Mouse (Mus musculus) G1E (cell line): Measurements from ENCODE around the gene Tbx6. TPM values are rescaled to one million over a fixed set of nuclear protein-coding genes. Genes with fewer than 3 reads are reported as not detected.

Source experiments
- ATAC-seq: 2 replicates; pipeline ENCODE4 v1.8.0; 2016; ENCODE audit warnings: mild to moderate bottlenecking; ENCODE audit not compliant: insufficient number of reproducible peaks, poor library complexity, low FRiP score, severe bottlenecking; ENCODE audit errors: extremely low read depth
- DNase-seq: peaks from one replicate; pipeline ENCODE4 v3.0.0; 2012; ENCODE audit warnings: low spot score
- H3K27me3 ChIP-seq: 2 replicates; pipeline ENCODE4 v1.6.1; 2012; ENCODE audit warnings: mild to moderate bottlenecking, low read length, inconsistent platforms; ENCODE audit not compliant: insufficient read depth
- H3K36me3 ChIP-seq: replicated peaks from 2 replicates; pipeline ENCODE3; 2012; ENCODE audit warnings: mild to moderate bottlenecking, inconsistent platforms
- H3K4me1 ChIP-seq: 2 replicates; pipeline ENCODE4 v1.6.1; 2012; ENCODE audit warnings: low read depth, low read length, inconsistent platforms, mixed read lengths; ENCODE audit not compliant: insufficient read depth
- H3K4me3 ChIP-seq: 2 replicates; pipeline ENCODE4 v1.5.1; 2012; ENCODE audit warnings: low read depth, mild to moderate bottlenecking, inconsistent platforms, low read length, moderate library complexity, mixed read lengths
- H3K9me3 ChIP-seq: replicated peaks from 2 replicates; pipeline ENCODE4 v1.6.1; 2012; ENCODE audit warnings: inconsistent platforms
- CTCF ChIP-seq: IDR thresholded peaks from 2 replicates; pipeline ENCODE4 v1.5.1; 2012; ENCODE audit warnings: low read depth, low read length, inconsistent platforms, mixed read lengths
- GATA1 ChIP-seq: IDR thresholded peaks from 2 replicates; pipeline ENCODE4 v1.6.1; 2012; ENCODE audit warnings: borderline replicate concordance, low read length, inconsistent platforms, mixed read lengths
- GATA2 ChIP-seq: IDR thresholded peaks from 2 replicates; pipeline ENCODE4 v1.6.1; 2012; ENCODE audit warnings: low read depth, low read length, inconsistent platforms, borderline replicate concordance
- POLR2AphosphoS5 ChIP-seq: IDR thresholded peaks from 2 replicates; pipeline ENCODE4 v1.6.1; 2012; ENCODE audit warnings: low read depth, low read length, inconsistent platforms; ENCODE audit not compliant: insufficient replicate concordance
- TAL1 ChIP-seq: conservative IDR thresholded peaks from 2 replicates; pipeline ENCODE4 v1.6.1; 2012; ENCODE audit warnings: low read depth, low read length, inconsistent platforms, mixed read lengths
- polyA plus RNA-seq: library from polyadenylated mRNA; stranded (reverse); fragments of >175 nt; gene quantifications from 2 replicates; pipeline ENCODE4 v1.2.3, GENCODE M21; 2012
- total RNA-seq, 2 experiments: library from RNA; stranded (forward) in 1 of 2; stranded (reverse) in 1 of 2; fragments of 200-1000 nt in 1 of 2; fragments of >200 nt in 1 of 2; fragmentation: Nextera tagmentation in 1 of 2; gene quantifications; 2 replicates each; pipeline ENCODE4 v1.2.3; 2014 to 2017

Tbx6 gene
- total and polyA plus RNA-seq, 3 experiments: 0.11 to 8.4 (median 1.1) TPM

DNA sequence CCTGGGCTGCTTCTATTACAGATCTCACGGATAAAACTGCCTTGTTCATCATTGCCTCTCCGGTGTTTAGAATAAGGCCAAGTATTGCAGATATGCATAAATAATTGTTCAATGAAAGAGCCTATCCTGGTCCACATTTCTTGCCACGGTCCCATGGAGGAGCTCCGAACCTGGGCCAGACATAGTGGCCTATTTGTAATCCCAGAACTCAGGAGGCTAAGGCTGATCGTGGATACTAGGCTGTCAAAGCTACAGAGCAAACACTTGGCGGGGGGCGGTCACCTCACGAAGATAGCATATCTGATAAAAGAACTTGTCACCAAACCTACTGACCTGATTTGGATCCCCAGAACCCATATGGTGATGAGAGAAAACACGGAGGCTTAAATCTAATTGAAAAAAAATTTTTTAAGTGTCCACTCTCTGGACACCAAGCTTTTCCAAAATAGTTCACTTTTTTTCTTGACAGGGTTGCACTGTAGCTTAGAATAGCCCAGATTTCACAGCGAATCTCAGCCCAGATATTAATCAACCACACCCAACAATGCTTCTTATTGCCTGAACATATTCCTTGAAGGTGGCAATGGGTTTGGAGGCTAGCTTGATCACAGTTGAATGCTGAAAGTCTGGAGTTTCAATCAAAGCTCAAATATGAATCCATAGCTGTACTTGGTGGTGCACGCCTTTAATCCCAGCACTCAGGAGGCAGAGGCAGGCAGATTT, 11.6 kb downstream of the Tbx6 start:
- H3K4me1 ChIP-seq: peaks cover 78% of the 10 kb centered on the region
- no peaks in the 10 kb centered on the region for H3K9me3 ChIP-seq
- H3K27me3 ChIP-seq: no peaks in the 10 kb centered on the region
- ATAC-seq (no peak), DNase-seq (no peak)
- peaks cover 80% of the 10 kb centered on the region for H3K36me3 ChIP-seq
- peak overlapping the region; percentile 88 for H3K4me3 ChIP-seq
- no peak; the same call in 1 of the 2 replicates for TF ChIP-seq POLR2AphosphoS5
- TF ChIP-seq GATA1: no peak
- no peak for TF ChIP-seq CTCF
- TF ChIP-seq GATA2: no peak
- no peak for TF ChIP-seq TAL1

DNA sequence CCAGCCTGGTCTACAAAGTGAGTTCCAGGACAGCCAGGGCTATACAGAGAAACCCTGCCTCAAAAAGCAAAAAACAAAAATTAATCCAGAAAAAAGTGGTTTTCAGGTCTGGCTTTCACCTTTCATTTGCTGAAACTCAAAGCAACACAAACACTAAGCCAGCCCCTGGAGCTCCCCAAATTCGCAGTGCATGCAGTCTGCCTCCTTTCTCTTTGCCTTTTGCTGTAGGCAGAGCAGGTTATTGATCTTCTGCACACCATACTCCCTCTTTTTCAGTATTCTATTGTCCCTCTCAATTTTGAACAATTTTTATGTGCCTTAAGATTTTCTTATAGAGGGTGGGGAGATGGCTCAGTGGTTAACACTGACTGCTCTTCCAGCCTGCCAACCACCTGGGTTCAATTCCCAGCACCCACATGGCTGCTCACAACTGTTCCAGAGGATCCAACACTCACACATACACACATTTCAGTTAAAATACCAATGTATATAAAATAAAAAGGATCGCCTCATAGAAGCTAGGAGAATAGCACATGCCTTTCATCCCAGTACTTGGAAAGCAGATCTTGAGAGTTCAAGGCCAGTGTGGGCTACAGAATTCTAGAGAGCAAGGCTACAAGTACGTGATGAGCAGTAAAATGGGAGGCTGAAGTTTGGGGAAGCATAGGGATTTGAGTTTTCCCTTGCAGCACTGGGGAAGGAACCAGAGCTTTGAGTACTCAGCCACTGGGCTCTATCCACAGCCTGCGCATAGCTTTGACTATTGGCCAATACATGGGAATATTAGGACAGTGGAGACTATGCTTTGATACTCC, 12.4 kb downstream of the Tbx6 start:
- Histone ChIP-seq H3K36me3 (peaks cover 79% of the 10 kb centered on the region), H3K9me3 (no peaks in the 10 kb centered on the region), H3K4me3 (no peak overlapping the region; the same call in 1 of the 2 replicates), H3K27me3 (no peaks in the 10 kb centered on the region), H3K4me1 (peaks cover 70% of the 10 kb centered on the region)
- no peak for TF ChIP-seq GATA1
- peak; percentile 56; the same call in 1 of the 2 replicates for TF ChIP-seq POLR2AphosphoS5
- DNase-seq (no peak), ATAC-seq (no peak)

DNA sequence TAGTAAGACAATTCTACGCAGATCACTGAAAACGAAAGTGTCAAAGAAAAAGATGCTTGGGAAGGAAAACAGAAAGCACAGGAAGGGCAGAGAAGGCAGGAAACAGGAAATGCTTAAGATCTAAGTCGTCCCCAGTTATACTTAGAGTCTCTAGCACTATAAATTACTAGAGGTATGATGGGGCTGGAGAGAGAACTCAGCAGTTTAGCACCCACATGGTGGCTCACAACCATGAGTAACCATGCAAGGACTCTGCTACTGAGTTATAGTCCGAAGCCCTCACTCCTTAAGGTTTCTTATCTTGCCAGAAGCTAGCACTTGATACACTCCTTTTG, 13.0 kb downstream of the Tbx6 start:
- Histone ChIP-seq H3K36me3 (peaks cover 73% of the 10 kb centered on the region), H3K27me3 (no peaks in the 10 kb centered on the region), H3K9me3 (no peaks in the 10 kb centered on the region), H3K4me3 (no peak overlapping the region), H3K4me1 (peaks cover 66% of the 10 kb centered on the region)
- no peak for TF ChIP-seq GATA2
- no peak for TF ChIP-seq TAL1
- TF ChIP-seq POLR2AphosphoS5: no peak
- TF ChIP-seq GATA1: no peak
- TF ChIP-seq CTCF: no peak
- DNase-seq: no peak
- no peak for ATAC-seq

DNA sequence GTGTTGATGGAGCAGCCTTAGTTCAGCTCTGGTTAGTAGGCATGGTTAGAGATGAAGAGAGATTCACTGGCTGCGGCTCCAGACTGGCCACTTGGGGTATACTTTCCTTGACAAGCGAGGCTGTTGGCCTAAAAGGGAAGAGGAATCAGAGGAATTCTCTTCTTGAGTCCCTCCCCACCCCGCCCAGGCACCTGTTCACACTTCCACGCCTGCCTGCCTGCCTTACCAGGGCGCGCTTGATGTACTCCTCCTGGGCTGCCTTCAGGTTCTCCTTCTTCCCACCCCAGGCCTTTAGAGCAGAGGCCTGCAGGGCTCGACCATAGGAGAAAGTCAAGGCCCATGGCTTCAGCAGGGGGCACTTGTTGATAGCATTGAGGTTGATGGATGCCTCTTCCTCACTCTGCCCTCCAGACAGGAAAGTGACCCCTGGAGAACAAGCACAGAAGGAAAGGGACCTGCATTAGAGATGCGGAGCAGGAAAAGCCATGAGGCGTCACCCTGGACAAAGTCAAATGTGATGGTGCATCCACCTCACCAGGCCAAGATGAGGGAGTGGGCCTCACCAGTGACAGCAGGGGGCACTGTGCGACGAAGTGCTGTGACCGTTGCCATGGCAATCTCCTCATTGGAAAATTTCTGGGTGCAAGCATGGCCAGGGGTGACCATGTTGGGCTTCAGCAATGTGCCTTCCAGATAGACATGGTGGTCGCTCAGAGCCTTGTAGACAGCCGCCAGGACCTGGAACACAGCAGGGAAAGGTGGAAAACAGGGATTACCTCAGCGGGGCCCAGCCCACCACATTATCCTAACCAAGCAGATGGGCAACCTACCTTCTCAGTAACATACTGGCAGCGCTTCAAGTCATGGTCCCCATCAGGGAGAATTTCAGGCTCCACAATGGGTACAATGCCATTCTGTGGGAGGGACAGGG, 14.4 kb downstream of the Tbx6 start:
- peaks cover 60% of the 10 kb centered on the region for H3K36me3 ChIP-seq
- H3K4me3 ChIP-seq: peak overlapping the region; percentile 99
- DNase-seq: no peak
- ATAC-seq: no peak
- H3K4me1 ChIP-seq: peaks cover 68% of the 10 kb centered on the region
- no peaks in the 10 kb centered on the region for H3K9me3 ChIP-seq
- H3K27me3 ChIP-seq: no peaks in the 10 kb centered on the region
- no peak for TF ChIP-seq TAL1
- TF ChIP-seq CTCF: no peak; the same call in 1 of the 2 replicates
- TF ChIP-seq GATA1: no peak
- no peak for TF ChIP-seq POLR2AphosphoS5
- TF ChIP-seq GATA2: no peak

DNA sequence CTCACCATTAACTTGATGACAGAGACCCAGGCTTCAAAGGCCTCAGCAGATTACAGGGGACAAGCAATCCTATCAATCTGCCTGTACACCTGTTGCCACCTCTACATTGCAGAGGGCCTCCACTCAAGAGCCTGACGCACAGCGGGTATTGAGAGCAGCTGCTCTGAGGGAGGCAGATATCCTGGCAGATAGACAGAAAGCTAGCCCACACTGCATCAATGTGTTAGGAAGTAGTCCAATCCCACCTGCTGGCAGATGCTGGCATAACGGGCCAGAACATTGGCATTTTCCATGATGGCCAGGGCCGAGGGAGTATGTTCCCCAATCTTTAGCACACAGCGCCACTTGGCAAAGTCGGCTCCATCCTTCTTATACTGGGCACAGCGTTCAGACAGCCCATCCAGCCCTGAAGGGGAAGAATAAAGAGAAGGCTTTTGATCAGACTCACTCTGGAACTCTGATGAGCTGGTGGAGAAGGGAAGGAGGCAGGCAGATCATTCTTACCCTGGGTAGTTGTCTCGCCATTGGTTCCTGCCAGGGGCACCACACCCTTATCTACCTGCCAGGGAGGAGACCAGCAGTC, 15.2 kb downstream of the Tbx6 start:
- Histone ChIP-seq H3K4me3 (peak overlapping the region; percentile 99), H3K4me1 (peaks cover 70% of the 10 kb centered on the region), H3K36me3 (peaks cover 58% of the 10 kb centered on the region), H3K27me3 (no peaks in the 10 kb centered on the region), H3K9me3 (no peaks in the 10 kb centered on the region)
- DNase-seq (no peak), ATAC-seq (no peak)
- peak; percentile 28; the same call in 1 of the 2 replicates for TF ChIP-seq CTCF
- no peak for TF ChIP-seq GATA2

DNA sequence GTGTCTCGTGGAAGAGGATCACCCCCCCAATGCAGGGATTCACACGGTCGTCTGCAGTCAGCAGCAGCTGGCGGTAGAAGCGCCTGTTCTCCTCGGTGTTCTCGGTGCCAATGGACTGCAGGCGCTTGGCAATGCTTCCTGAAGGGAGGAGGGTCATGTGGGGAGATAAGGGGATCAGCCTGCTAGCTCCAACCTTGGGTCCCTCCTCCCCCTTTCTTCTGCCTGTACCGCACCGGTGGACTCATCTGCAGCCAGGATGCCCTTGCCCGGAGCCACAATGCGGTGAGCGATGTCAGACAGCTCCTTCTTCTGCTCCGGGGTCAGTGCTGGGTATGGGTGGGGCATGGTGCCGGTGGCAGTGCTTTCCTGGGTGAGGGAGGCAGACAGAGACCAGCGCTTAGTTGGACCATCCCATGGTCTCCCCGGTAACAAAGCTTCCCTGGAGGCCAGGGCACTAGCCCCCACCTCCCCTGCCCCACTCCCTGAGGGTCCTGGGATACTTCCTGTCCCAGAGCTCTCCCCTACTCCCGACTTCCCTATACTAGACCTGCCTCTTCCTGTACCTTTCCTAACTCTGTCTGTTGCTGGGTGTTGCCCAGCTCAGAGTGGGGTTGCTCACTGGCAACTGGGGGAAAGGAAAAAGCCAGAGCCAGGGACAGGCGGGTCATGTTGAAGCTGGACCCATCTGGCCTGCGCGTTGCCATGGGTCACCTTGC, 16.3 kb downstream of the Tbx6 start, which contains the start of gene Fam57b:
Fam57b (plus strand) TSS at position 258 of the 716 bp plus-strand sequence.
- no peak for ATAC-seq
- peak; percentile 38; the same call in 1 of the 2 replicates for TF ChIP-seq POLR2AphosphoS5
- no peak for TF ChIP-seq CTCF
- H3K27me3 ChIP-seq: no peaks in the 10 kb centered on the region
- no peak for DNase-seq
- H3K36me3 ChIP-seq: peaks cover 61% of the 10 kb centered on the region
- no peaks in the 10 kb centered on the region for H3K9me3 ChIP-seq
- peak within 1 kb of the TSS; percentile 99 for H3K4me3 ChIP-seq
- peaks cover 78% of the 10 kb centered on the region for H3K4me1 ChIP-seq
